Mouse (Mus musculus) cortical plate, adult 2 months (tissue): ENCODE data around the gene Gpr158.

Experiments used
- CTCF ChIP-seq: fragments of 200-500 bp; IDR thresholded peaks from 2 replicates; pipeline ENCODE4 v1.5.1; 2011; ENCODE audit warnings: mild to moderate bottlenecking, control low read depth, low read length; ENCODE audit not compliant: insufficient read depth; ENCODE audit errors: extremely low read depth
- POLR2A ChIP-seq: fragments of 200-500 bp; IDR thresholded peaks from 2 replicates; pipeline ENCODE4 v1.6.1; 2011; ENCODE audit warnings: mild to moderate bottlenecking, low read length, control low read depth; ENCODE audit not compliant: insufficient read depth; ENCODE audit errors: extremely low read depth

GRCm38 (mm10) chr2:21507449-21507848 lies 140.1 kb downstream of the Gpr158 start:
- TF ChIP-seq POLR2A (no peak), CTCF (no peak)
